Mouse (Mus musculus) kidney, adult 2 months (tissue): ENCODE data around the gene Fmn2.

Experiments
- CTCF ChIP-seq: fragments of 200-500 bp; conservative IDR thresholded peaks from 2 replicates; pipeline ENCODE4 v1.5.1; 2011; ENCODE audit warnings: low read depth, mild to moderate bottlenecking, control low read depth, low read length, moderate library complexity, mixed read lengths; ENCODE audit not compliant: insufficient read depth, insufficient read length
- POLR2A ChIP-seq: fragments of 200-500 bp; IDR thresholded peaks from one replicate; pipeline ENCODE4 v1.6.1; 2011; ENCODE audit warnings: low read depth, low read length, control low read depth

DNA sequence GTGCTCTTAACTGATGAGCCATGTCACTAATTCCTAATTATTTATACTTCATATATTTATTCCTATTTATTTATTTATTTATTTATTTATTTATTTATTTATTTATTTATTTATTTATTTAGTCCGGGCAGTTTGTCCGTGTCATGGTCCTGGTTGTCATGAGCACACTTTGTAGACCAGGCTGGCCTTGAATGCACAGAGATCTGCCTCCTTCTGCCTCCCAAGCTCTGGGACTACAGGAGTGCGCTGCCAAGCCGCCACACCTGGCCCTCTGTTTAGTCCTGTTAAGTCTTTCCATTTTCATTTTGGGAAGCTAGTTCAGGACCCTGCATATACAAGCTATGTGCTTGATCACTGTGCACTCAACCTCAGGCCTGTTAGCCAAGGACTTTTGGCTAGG, 134.7 kb downstream of the Fmn2 start:
- TF ChIP-seq CTCF (no peak), POLR2A (no peak)
